Mouse (Mus musculus) frontal cortex, postnatal 14 days (tissue): ENCODE results near the gene Gnaq.
"Not testable (repeated sequence)": the region's sequence is repeated elsewhere in the genome, so short reads cannot be mapped to it uniquely, and the experiment has no call there.

Experiments
- DNase-seq, 2 experiments: peaks; one replicate each; pipeline ENCODE4 v3.0.0; 2022; ENCODE audit warnings: low spot score in 2 of 2

Gene Gnaq

DNA sequence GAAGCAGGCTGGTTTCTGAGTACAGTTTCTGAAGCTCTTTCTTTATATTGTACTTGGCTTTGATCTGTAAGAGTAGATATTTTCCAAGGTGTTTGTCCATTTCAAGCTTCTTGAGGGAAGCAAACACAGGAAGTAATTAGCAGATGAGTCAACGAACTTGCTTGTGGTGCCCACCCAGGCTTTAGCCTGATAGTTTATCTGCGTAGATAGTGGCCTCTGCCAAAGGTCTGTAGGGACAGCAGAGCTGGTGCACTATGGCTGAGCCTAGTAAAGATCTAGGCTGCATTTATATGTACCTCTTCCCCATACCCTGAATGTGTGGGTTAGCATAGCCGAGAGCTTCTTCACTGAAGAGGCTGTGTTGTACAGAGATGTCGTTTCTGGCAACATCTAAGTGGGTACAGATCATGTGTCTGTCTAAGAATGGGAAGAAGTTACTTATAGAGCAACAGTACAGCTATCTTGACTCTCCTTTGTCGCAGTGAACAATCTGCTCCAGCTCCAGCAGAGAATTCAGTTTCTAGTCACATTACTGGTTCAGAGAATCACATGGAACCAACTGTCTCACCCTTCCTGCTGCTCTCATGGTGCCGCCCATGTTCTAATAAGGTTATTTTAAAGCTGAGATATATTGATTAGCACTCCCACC is 127.3 kb downstream of the Gnaq start:
- DNase-seq = no peak

- no peak for DNase-seq
These were observed 127.8 kb downstream of the Gnaq start for GRCm38 (mm10) chr19:16260435-16260832.

DNA sequence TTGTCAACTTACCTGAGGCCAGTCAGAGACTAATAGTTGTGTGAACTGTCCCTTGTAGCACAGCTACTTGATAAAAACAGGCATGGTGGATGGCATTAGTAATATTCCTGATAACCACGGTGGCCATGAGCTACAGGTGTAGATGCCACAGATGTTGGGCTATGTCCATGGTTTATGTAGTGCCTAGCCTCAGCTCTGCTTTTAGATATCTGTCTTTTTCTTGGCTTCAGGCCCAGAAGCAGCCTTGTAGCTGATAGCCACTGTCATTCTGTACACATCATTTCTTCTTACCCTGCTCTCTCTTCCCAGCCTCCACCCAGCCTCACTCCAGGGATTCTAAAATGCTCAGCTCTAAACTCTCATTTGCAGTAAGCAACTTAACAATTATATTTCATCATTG is 128.3 kb downstream of the Gnaq start:
- DNase-seq = no peak

DNA sequence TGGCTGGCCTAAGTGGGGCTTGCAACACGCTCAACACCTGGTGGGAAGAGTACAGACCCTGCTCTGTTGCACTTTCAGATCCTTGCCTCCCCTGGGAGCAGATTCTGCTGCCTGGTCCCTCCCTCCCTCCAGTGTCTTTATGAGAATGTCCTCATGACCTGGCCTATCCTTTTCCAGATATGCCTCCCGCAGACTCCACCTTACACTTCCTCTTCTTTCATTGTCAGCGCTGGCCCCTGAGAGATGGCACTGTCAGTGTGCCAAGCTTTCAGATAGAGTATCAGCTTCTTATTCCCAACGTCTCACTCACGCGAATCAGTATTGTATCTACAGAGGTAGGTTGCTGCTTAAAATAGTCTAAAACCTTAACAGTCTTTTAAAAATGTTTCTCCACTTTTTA is 129.0 kb downstream of the Gnaq start:
- no peak for DNase-seq

DNA sequence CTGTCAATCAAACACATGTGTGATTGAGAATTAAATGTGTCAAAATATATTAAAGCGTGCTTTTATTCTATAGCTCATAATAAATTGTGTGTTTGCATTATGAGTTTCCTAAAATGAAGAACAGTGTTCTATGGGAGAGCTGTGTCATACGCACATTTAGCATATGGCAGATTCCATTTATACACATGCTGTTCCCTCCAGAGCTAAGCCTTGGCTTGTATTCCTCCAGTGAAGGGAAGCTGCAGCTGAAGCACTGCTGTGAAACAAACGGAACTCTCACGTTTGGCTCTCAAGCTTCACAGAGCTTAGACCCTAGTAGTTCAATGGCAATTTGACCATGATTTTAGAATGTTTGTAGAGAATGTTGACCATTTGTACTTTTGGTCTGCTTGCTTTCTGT is 129.7 kb downstream of the Gnaq start:
- no peak for DNase-seq

GRCm38 (mm10) chr19:16267362-16267761 is 134.7 kb downstream of the Gnaq start:
- DNase-seq = not testable (repeated sequence)

- DNase-seq = no peak
These were observed 137.6 kb downstream of the Gnaq start for GRCm38 (mm10) chr19:16270236-16270635.

- no peak for DNase-seq
These were observed 138.4 kb downstream of the Gnaq start for GRCm38 (mm10) chr19:16271002-16271401.

DNA sequence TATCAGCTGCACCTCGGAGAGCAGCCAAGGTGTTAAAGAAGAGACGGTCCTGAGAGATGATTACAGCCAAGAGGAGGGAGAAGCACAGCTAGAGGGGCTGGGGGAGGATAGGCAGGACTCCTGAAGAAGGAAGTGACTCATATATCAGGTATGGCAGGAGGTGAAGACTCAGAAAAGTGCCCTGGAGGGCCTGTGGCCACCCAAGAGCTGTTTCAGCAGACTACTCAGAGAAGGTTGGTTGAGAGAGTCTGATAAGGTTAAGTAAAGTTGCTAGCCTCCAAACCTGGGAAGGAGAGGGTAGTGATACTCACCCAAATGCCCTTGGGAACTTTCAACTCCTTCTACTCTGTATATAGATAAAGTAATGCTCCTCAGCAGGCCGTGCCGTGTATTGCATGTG is 140.4 kb downstream of the Gnaq start:
- no peak for DNase-seq

GRCm38 (mm10) chr19:16280231-16280630 is 147.6 kb downstream of the Gnaq start:
- DNase-seq = no peak

DNA sequence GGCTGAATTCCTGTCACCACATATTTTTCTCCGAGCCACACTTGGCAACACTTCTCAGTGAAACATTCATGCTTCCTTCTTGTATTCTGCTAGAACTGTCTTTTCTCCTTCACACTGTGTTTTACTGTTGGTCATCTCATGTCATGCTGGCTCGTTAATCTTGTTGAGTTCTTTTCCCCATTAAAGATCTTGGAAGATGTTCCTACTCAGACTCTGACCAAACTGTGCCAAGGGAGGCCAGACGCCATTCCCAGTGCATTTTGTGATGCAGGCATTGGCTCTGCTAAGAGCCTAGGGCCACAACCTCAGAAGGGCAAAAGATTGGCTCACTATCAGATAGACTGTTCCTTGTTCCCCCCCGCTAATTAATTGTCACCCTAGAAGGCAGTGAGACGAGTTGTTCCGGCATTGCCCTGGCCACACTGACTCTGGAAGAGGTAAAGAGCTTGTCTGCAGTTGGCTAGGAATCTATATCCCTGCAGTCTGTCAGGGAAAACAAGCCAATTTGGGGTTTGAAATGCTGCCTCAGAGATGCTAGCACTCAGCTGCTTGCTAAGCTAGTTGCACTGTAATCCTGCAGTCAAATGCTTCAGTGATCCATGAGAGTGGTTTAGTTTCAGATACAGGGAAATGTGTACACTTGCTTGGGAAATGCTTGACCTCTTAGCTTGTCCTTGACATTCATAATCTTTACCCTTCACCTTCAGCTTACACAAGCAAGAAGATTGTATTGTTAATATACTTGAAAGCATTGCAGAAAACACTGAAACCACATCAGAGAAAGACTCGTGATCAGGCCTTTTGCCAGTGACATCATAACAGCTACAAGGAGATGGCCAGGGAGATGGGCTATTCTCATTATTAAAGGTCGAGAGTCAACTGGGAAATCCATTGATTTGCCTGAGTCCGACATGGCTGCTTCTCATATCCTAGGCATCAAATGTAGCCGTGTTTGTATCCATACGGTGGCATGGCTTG is 152.7 kb downstream of the Gnaq start:
- DNase-seq = no peak

DNA sequence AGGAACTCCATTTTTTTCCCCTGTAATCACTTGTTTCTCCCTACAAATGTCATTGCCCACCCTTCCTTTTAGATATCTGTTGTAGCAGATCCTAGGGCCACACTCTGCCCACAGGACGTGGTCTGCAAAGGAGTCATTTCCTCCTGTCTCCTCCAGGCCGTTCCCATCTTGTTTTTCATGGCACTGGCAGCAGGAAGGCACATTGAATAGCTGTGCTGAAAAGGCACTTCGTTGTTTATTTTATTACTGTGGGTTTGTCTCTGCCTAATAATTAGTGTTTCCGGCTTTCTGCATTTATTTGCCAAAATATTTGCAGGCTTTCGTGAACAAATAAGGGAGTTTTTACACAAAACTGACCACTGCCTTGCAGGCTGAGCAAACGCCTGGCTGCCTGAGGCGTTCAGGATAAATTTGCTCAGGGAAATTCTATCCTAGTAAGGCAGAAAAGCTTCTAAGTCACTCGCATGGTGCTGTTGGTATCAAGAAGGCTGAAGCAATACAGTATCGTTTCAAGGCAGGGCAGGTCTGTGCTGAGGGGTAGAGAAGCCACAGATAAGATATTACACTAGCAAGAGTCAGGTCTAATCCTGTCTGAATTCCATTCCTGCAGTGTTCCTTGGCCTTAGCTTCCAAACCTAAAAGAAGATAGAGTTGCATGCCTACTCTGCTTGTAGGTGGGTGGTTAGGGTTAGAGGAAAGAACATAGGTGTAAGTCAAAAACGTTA is 154.0 kb downstream of the Gnaq start:
- no peak for DNase-seq

DNA sequence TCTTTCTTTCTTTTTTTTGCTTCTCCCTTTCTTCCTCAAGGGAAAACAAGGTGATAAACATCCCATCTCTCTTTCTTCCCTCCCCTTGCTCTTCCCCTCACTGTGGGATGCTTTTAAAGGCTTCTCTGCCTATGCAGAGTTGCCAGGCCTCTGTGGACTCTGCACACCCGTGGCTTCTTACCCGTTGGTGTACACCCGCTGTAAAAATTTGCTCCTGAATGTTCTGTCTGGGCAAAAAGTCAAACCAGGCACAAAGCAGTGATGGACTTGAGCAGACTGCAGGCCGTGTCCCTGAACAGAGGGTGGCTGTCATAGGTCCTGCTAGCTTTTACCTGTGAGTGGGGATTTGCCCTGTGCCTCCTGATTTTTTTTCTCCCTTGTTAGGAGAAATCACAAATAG is 154.7 kb downstream of the Gnaq start:
- DNase-seq = no peak

DNA sequence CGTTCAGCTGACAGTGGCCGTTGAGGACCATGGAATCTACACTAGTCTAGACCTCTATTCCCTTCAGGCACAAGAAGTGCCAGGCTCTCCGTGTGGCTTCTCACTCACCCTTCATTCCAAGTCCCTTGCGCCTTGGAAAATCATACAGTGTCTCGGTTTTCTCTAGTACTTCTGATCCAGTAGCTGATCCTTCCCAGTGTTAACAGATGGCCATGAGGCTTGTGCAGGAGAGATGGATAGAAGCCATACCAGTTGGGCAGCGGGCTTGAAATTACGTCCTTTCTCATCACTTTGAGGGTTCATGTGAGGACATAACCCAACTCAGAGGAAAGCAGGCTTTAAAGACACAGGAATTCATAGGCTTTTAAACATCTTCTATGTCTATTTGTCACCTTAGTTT is 155.3 kb downstream of the Gnaq start:
- DNase-seq = no peak

GRCm38 (mm10) chr19:16291088-16291487 is 158.5 kb downstream of the Gnaq start:
- no peak for DNase-seq

GRCm38 (mm10) chr19:16292056-16292608 is 159.5 kb downstream of the Gnaq start:
- DNase-seq = no peak

DNA sequence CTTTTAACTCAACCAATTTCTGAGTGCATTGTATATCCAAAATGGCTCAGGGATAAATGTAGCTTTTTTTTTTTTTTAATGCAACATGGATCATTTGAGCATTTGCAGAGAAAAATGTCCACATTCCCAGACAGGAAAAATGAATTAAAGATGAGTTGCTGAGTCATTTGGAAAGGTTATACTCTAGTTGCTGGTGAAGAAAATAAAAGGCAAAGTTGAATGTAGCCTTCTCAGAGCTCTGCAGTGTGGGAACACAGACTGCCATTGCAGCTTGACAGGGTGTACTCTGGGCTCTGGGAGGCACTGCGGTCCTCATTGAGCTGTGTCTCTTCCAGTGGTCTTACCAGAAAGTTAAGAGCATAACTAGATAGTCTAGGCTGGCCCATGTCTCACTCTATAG is 160.3 kb downstream of the Gnaq start:
- no peak for DNase-seq

DNA sequence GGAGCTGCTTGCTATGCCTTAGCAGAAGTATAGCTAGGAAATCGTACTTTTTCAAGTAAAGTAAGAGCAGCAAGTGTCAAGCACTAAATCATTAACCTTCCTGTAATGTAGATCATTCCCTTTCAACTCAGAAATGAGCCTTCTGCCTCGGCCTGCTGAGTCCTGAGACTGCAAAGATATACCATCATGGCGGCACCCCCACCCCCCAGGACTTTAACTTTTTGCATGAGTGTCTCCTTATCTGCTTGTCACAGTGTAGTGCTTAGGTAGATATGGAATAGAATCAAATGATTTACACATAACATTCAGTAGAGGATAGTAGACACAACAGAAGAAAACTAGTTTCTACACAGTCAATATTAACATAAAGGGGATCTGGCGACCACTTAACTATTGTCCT is 167.8 kb downstream of the Gnaq start:
- DNase-seq = no peak

DNA sequence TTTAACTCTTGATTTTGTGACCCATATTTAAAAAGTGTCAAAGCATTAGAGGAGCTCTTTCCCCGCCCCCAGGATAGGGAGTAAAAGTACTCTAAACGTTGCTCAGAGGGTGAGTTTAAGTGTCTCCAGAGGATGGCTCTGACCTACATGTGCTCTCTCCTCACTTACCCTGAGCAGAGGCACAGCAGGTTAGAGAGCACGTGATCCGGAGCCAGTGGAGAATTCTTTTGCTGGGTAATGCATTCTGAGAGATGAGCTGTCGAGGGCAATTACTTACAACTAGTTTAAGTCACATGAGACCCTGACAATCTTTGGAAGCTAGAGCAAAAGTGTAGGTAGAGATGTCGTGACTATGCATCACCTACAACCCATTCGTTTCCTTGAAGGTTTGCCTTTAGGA is 168.7 kb downstream of the Gnaq start:
- DNase-seq = no peak

GRCm38 (mm10) chr19:16309031-16309430 is 176.4 kb downstream of the Gnaq start:
- no peak for DNase-seq

GRCm38 (mm10) chr19:16314295-16314821 is 181.7 kb downstream of the Gnaq start:
- DNase-seq = no peak

GRCm38 (mm10) chr19:16315525-16315924 is 182.9 kb downstream of the Gnaq start:
- DNase-seq = no peak
